1 mouse cellular context compared by ENCODE assay signal in the genomic region with DNA sequence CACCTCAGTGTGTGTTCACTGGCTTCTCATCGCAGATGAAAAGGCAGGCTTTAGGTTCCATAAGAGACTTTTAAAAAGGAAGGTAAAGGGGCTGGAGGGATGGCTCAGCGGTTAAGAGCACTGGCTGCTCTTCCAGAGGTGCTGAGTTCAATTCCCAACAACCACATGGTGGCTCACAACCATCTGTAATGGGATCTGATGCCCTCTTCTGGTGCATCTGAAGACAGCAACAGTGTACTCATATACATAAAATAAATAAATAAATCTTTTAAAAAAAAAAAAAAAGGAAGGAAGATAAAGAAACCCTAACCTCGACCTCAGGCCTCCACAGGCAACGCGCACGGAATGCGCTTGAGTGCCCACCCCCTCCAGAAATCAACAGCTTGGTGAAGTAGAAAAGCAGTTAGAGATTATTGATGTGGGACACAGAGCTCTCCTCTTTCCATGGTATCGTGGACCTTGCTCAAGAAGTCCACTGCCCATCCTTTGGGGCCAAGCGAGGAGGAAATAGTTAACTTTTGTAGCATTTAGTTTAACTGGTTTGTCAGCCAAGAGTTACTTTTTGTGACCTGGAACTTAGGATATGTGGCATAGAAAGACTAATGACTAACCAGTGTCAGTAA.
TF ChIP-seq lines count a peak whose summit lies in the region.

No protein-coding gene starts in this region.

TF ChIP-seq in MEL, 35 proteins besides CTCF, POLR2A, EP300 and RAD21:
- TF ChIP-seq RCOR1 (IDR thresholded peaks at IDR 0.05; ENCODE audit: low read depth, low read length): peak; percentile 30; the same call in 1 of the 2 replicates
- TF ChIP-seq TBP (IDR thresholded peaks at IDR 0.05; ENCODE audit: low read depth, low read length): peak; percentile 45; the same call in 1 of the 2 replicates
- TF ChIP-seq ZNF384 (IDR thresholded peaks at IDR 0.05; ENCODE audit: low read depth, low read length): peak; percentile 81
- TF ChIP-seq MXI1 (IDR thresholded peaks at IDR 0.05; ENCODE audit: low read depth, low read length): peak; percentile 35; the same call in 1 of the 2 replicates
